Mouse (Mus musculus): ENCODE results near the gene Vsnl1. TPM values are rescaled to one million over a fixed set of nuclear protein-coding genes. Genes with fewer than 3 reads are reported as not detected.
A peak's percentile ranks its signal among the peaks of the same experiment; 100 is the strongest.

Gene Vsnl1
- total RNA-seq, 2 experiments from 2014 or later, result 38.4 to 47.3 TPM

GRCm38 (mm10) chr12:11389141-11389540, 47.3 kb downstream of the Vsnl1 start:
- no peak for DNase-seq (ENCODE audit: low spot score in 2 of 2)

DNA sequence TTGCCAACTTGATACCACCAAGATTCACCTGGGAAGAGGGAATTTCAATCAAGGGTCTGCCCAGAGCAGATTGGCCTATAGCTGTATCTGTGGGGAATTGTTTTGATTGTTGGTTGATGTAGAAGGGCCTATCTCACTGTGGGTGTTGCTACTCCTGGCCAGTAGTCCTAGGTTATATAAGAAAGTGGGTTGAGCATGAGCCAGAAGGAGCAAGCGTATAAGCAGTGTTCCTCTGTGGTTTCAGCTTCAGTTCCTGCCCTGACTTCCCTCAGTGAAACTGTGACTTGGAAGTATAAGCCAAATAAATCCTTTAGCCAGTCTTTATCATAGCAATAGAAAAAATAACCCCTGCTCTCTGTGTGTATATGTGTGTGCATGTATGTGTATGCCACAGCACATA, 51.7 kb downstream of the Vsnl1 start:
- no peak for DNase-seq (ENCODE audit: low spot score in 2 of 2)

GRCm38 (mm10) chr12:11379396-11379795, 57.0 kb downstream of the Vsnl1 start:
- DNase-seq (ENCODE audit: low spot score in 2 of 2), result no peak

GRCm38 (mm10) chr12:11370056-11370455, 66.4 kb downstream of the Vsnl1 start:
- DNase-seq (ENCODE audit: low spot score in 2 of 2), result no peak

- DNase-seq (ENCODE audit: low spot score in 2 of 2), result no peak
Measured at GRCm38 (mm10) chr12:11367099-11367765, 69.2 kb downstream of the Vsnl1 start.

GRCm38 (mm10) chr12:11364870-11365269, 71.5 kb downstream of the Vsnl1 start:
- no peak for DNase-seq (ENCODE audit: low spot score in 2 of 2)

DNA sequence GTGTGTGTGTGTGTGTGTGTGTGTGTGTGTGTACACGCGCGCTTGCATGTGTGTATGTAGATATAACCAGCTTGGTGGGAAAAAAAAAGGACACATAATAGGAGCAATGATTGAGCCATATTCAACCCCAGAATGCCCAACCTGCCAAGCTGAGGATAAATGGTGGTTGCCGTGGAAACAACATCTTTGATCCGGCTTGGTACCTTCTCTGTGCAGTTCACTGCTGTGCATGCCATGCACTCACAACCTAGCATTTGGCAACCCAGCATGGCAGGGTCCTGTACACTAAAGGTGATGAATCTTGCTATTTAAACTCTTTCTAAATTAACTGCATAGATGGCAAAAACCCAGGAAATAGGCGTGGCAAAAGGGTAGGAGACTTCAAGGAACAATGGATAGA, 74.0 kb downstream of the Vsnl1 start:
- no peak for DNase-seq (ENCODE audit: low spot score in 2 of 2)

GRCm38 (mm10) chr12:11350895-11351294, 85.5 kb downstream of the Vsnl1 start:
- peak; percentile 72 to 74 for DNase-seq (ENCODE audit: low spot score in 2 of 2)

DNA sequence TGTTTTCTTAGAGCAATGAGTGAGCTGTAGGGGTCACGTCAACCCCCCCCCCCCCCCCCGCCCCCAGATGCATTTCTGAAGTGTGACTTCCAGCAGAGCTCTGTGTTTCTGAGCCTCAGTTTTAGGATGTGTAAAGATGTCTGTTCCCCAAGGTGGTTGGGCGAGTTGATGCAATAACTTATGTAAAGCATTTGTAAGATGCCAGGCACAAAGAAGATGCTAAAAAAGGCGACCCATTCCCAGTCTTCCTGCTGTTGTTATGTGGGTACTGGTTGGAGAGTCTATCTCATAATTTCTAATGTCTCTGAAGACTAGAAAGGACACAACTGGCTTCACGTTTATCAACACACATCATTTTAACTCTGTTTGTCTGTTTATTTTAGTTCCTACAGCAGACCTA, 86.5 kb downstream of the Vsnl1 start:
- DNase-seq (ENCODE audit: low spot score in 2 of 2), result no peak

DNA sequence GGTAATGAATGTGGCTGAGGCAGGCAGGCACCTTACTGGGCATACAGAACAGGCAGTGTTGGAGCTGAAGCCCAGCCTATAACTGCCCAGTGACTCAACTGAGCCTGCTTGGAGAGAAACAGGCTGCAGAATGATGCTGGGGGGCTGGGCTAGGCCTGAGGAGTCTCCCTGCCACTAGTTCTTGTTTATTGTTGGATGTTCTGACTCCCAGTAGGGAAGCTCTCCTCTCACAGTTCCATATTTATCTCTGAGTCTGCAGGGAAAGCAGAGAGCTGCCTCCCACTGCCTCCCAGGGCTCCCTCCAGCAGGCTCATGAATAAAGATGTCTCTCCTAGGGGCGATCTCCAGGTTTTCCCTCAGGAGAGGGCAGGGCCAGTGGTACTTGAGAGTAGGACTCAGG, 88.0 kb downstream of the Vsnl1 start:
- DNase-seq (ENCODE audit: low spot score in 2 of 2), result no peak

DNA sequence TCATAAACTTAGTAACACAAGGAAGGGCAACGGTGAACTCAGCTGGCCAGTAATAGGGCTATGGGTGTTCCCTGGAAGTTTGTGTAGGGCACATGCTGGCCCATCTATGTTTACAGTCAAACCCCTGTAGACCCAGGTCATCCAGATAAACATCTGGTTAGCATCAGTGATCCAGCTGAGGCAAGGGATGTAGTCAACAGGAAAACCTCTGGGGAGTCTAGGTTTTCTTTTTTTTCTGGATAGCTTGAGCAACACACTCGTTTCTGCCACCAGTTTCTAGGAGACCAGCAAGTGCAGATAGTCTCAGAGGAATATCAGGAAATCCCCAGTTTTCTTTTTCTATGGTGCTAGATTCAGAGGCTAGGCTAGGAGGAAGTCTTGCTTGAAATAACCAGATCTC, 90.5 kb downstream of the Vsnl1 start:
- DNase-seq (ENCODE audit: low spot score in 2 of 2), result no peak

DNA sequence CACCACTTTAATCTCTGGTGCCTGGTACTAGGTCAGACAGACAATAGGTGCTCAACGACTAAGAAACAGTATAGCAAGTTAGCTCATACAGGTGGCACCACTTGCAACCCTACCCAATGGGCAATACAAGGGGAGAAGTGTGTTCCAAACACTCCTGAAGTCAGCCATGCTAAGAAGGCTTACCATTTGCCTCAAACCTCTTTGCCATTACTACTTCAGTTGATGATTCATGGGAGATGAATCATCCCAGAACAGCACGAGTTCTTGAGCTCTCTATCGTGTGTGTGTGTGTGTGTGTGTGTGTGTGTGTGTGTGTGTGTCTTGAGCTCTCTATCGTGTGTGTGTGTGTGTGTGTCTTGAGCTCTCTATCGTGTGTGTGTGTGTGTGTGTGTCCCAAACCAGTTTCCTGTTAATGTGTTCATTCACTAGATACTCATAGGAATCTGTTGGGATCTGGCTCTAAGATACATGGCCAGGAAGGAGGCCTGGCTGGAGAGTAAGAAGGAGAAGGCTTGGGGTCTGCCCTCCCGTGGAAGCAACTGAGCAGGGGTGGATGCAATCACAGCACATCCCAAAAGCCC, 94.3 kb downstream of the Vsnl1 start:
- no peak for DNase-seq (ENCODE audit: low spot score in 2 of 2)

- DNase-seq (ENCODE audit: low spot score in 2 of 2), result no peak
Measured at GRCm38 (mm10) chr12:11338251-11338650, 98.2 kb downstream of the Vsnl1 start.

- peak; percentile 46 to 56 for DNase-seq (ENCODE audit: low spot score in 2 of 2)
Measured at GRCm38 (mm10) chr12:11336845-11337244, 99.6 kb downstream of the Vsnl1 start.

DNA sequence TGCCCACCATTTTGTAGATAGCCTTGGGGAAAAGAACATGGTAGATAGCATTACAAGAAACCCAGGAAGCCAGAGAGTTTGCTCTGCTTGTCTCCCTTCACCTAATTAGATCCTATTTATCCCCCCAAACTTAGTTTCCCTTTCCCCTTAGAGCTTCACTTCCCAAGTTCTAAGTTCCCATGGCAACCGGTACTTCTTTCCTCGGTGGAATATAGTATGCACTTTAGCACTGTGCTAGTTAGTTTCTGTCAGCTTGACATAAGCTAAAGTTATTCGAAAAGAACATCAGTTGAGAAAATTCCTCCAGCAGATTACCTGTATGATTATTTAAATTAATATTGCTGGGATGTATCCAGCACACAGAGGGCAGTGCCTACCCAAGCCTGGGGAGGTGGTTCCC, 109.9 kb downstream of the Vsnl1 start:
- DNase-seq (ENCODE audit: low spot score in 2 of 2), result no peak

- no peak for DNase-seq (ENCODE audit: low spot score in 2 of 2)
Measured at GRCm38 (mm10) chr12:11324480-11324879, 111.9 kb downstream of the Vsnl1 start.

DNA sequence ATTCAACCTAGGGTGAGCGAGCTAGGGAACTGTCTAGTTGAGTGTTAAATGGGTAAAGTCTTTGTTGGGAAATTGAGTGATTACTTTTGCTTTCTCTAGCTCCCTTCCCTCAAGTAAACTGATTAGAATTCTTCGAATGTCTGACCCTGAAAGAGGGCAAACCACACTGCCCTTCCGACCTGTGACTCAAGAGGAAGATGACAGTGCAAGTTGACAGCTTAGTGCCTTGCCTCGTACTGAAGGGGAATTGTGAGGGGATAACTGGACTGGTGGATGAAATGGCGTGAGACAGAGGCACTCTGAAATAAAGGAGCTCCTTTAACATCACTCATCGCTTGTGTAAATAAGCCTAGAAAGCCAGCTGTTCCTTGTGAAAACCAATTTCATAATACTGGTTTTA, 118.7 kb downstream of the Vsnl1 start:
- DNase-seq (ENCODE audit: low spot score in 2 of 2), result peak in 1 of 2 experiments; percentile 34

DNA sequence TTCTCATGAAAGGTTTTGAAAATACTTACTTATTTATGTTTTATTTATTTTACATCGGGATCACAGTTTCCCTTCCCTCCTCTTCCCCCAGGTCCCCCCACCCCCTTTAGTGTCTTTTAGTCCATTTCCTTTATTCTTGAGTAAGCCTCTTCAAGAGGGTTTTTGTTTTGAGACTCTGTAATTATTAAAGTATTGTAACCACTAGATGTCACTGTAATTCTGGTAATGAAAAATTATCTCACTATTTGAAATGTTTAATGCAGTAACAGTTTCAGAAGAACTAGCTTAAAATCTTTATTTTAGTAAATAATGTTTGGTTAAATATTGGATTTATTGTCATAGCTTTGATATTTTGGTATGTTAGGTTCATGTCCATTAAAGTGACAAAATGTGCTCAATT, 122.6 kb downstream of the Vsnl1 start:
- DNase-seq (ENCODE audit: low spot score in 2 of 2), result no peak

DNA sequence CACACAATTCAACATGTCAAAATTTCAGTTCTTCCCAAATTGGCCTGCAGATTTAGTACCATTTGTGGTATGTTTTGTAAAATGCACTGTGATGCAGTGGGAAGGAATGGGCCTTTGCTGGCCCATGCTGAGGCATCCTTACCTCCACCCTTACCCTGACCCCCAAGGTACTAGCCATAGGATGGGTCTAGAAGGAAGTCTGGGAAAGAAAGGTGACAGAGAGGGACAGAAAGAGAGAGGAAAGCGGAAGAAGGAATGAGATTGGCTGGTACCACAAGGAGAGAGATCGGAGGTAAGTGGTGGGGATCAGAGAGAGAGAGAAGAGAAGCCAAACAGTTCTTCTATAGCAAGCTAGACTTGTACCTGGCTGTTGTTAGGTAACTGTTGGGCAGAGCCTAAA, 125.3 kb downstream of the Vsnl1 start:
- DNase-seq (ENCODE audit: low spot score in 2 of 2), result no peak

DNA sequence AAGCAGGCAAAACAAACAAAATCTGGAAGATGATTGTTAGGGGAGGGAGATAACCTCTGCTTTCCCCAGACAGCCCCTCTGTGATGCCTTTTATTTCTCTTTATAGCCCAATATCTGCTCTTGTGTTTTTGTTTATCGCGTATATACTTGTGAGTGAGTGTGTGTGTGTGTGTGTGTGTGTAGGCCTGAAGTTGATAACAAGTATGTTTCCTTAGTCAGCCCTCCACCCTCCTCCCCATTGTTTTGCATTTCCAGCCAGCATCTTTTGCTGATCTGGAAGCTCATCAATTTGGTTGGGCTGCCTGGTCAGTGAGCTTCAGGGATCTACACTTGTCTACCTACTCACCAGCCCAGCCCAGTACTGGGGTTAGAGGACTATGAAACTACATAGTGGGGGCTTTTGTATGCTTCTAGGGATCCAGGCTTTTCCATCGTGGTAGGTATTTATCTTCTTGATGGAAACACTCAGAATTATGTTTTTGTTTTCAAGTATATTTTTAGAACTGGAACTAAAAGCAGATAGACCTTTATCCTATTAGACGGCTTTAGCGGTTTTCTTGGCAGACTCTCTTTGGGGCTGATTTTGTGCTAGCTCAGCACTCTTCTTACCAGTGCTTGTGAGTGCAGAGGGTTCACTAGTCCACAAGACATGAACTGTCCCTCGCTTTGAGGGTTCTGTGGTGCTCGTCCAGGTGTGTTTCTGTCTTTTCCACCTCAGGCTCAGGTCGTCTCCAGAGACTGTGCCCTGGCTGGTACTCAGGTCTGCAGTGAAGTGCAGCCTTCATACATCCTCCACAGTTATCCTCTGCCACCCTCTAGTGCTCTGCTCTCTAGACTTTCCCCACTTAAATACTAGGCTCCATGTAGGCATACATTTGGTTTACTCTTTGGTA, 129.4 kb downstream of the Vsnl1 start:
- DNase-seq (ENCODE audit: low spot score in 2 of 2), result no peak

- DNase-seq (ENCODE audit: low spot score in 2 of 2), result no peak
Measured at GRCm38 (mm10) chr12:11300858-11301257, 135.6 kb downstream of the Vsnl1 start.

- DNase-seq (ENCODE audit: low spot score in 2 of 2), result no peak
Measured at GRCm38 (mm10) chr12:11286382-11286781, 150.0 kb downstream of the Vsnl1 start.
